Mouse (Mus musculus) kidney, adult 11 months (tissue): ENCODE measurements at regions not wholly inside any gene's neighbourhood (a gene's known extent, or its start where the extent isn't known, plus 50 kb on each side); places are given as distances from the start of the nearest gene placed in this dataset.
"Not testable (repeated sequence)": the region's sequence is repeated elsewhere in the genome, so short reads cannot be mapped to it uniquely, and the experiment has no call there.

Experiments
- DNase-seq: peaks from one replicate; pipeline ENCODE4 v3.0.0; 2022

DNA sequence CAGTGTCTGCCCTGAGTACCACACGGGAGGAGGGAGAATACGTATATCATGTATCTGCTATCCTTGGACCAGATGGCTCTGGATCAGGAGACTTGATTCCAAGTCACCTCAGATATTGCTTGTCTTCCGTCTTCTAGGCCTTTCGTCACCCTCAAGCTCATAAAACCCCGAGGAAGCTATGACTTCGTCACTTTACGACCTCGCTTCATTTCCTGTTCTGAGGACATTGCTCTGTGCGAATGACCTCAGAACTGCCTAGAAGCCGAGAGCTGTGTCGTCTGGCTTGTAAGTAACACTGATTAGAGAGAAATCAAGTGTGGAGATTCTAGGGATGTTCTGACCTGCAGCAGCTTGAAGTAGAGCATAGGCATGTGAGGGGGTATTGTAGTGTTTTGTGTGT is 108.4 kb upstream of the Shb start:
- no peak for DNase-seq

DNA sequence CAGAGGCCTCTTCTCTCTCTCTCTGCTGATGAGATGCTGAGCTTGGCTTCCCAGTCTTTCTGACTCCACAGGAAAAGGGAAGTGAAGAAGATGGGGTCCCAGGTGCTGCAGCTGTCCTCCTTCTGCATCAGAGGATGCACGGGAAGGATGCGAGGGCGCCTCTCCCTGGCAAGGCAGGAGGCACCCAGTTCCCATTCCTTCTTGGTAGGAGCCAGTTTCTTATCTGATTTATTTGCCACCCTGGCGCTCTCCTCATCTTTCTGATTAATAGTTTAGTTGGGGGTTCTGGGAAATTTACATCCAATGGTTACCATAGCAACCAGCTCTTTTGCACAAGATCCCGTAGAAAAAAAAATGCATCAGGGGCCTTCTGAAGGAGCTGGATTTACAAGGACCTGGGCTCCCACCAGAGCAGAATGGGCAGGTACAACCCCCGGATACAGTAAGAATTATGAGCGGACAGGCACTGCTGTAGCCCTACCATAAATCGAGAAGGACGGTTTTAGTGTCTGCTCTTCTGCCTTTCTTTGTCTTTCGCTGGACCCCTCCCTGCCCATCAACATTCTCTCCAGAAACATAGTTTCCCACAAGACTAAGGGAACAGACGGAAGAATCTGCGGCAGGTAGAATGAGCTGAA is 107.2 kb upstream of the Shb start:
- DNase-seq, result no peak

GRCm38 (mm10) chr4:45638411-45638810 is 106.1 kb upstream of the Shb start:
- DNase-seq, result no peak

DNA sequence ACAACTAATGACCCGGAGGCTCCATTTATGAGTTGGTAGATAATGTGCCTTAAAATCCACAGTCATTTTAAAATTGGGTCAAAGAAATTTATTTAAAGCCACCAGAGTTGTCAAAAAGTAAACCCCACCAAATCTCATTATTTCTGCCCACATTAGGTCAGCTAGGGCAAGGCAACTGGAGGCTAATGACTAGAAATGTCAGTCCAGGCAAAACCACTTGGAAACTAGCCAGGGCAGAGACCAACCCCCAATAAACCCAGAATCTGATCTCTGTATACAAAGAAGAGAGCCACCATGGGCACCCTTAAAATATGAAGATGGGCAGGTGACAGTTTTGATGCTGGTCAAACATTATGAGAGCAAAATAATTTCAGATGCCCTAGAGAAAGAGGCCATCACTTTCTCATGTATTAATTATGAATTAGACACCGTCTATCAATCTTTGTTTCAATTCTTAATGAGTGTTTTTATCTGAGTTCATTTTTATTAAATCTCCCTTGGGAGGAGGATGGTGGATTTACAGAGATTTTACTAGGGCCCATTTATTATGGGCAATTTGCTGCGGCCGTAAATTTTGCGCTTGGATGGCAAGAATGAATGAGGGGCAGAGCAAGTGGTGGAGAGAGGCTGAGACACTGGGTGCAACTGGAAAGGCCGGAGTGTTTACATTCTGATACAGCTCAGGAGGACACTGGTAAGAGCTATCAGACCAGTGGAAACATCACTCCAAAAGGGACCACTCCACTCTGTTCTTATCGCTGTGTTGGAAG is 99.2 kb upstream of the Shb start:
- no peak for DNase-seq

GRCm38 (mm10) chr4:45625633-45626032 is 93.4 kb upstream of the Shb start:
- DNase-seq, result no peak

DNA sequence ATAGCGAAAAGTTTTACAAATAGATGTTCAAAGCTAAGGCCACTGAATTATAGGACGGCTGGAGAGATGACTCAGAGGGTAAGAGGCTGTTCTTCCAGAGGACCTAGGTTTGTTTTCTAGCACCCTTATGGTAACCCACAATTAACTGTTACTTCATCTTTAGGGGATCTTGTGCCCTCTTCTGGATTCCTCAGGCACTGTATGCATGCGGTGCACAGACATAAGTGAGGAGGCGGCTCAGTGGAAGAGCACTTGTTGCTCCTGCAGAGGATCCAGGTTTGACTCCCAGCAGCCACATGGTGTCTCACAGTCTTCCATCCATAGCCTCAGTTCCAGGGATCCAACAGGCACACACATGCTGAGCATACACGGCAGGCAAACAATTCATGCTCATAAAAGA is 89.7 kb upstream of the Shb start:
- DNase-seq, result no peak

GRCm38 (mm10) chr4:45617126-45617525 is 84.9 kb upstream of the Shb start:
- DNase-seq, result no peak

GRCm38 (mm10) chr4:45613498-45613897 is 81.2 kb upstream of the Shb start:
- DNase-seq, result not testable (repeated sequence)

DNA sequence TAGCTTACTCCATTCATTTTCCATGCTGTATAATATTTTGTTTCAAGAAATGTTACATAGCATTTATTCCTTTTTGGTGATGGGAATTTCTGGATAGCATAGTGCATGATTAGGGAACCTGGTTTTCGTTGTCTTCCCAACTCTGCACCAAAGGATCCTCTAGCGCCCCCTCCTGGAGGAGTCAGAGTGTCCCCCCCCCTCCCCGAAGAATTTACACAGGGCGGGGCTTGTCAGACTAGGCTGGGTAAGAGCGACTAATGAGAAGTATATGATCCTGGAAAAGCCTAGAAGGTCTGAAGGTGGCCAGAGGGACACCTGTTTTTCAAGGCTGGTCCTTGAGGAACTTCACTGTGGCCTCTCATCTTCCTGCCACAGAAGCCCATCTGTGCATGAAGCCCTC is 79.9 kb upstream of the Shb start:
- peak; percentile 35 for DNase-seq

GRCm38 (mm10) chr4:45610937-45611336 is 78.7 kb upstream of the Shb start:
- no peak for DNase-seq

DNA sequence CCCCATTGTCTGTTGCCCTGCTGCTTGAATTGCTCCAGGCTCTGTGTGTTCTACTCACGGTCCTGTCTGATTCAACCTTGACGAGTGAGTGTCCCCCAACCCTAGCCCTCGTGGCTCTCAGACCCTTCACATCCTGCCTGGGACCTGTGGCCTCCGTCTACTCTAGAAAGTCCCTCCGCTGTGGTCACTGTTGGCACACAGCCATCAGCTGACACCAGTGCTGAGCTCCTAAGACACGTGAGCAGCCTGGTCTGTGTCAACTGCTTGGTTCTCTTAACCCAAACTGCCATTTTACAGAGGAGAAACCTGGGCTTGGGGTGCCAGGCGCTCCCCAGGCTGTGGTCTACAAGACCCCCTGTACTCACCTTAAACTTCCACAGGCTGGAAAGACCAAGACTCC is 74.3 kb upstream of the Shb start:
- DNase-seq, result no peak

DNA sequence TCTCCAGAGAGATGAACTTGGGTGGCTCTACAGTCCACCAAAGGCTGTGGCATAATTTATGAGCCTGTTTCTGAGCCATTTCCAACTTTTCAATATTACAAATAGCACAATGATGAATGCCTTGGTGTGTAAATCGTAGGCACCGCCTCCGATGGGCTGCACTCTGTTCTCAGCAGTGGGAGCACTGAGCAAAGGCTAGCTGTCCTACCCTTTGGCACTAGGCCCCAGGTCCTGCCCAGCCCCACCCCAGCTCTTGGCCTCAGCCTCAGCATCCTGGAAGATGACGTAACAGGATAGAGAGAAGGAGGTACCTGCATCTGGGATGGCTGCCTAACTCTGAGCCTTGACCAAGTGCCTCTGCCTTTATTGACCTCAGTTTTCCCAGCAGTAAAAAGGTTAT is 73.4 kb upstream of the Shb start:
- peak; percentile 18 for DNase-seq

GRCm38 (mm10) chr4:45604271-45604800 is 72.1 kb upstream of the Shb start:
- no peak for DNase-seq

GRCm38 (mm10) chr4:45600520-45600919 is 68.2 kb upstream of the Shb start:
- DNase-seq, result no peak

GRCm38 (mm10) chr4:45593435-45593991 is 61.2 kb upstream of the Shb start:
- no peak for DNase-seq

DNA sequence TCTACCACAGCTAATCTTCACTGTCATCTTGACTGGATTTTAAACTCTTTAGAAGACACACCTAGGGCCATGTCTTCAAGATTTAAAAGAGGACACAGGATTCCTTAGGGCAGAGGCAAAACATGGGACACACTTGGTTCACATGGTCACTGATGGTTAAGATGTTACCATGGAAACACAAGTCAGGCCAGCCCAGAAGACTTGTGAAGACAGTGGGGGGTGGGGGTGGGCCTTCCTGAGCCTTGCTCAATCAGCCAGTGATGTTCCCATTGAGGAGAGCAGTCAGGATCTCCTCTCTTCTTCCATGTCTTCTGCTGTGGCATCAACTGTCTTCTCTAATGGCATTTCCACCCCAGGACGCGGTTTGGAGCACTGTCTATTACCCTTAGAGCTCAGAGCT is 60.5 kb upstream of the Shb start:
- DNase-seq, result no peak

DNA sequence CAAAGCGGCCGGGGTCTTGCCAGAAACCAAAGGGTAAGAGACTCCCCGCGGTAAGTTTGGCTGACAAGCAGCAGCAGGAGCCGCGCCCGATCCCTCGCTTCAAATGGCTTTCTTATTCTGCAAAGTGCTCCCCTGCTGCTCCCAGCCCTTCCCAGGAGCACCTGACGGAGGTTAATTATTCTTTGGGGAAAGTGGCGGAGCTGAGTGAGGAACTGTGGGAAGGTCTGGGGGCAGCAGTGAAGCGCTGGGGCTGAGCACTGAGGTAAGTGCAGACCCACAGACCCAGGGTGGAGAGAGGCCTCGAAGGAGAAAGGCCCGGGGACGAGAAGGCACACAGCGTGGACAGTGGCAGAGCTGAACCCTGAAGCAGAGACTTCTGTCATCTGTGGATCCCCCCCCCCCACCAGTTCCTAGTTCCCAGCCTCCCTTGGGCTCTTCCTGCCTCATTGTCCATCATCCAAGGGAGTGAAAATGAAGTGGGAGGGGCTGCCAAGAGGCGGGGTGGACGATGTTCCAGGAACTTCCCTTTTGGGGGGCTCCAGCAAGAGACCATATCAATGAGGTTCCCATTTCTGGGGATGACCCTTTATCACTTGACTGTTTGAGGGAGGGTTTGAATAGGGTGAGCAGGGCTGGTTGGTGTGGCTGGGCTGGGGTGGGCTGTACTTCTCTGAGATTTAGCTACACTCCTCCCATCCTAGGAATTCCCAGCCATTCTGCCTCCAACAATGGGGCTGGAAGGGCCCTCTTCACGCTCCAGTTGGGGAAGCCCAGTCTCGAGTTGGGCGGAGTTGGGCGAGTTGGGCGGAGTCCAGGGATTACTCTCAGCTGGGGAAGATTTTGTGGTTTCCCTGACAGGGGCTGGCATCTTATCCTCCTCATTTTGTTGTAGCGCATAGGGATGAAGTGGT is 59.4 kb upstream of the Shb start:
- DNase-seq, result no peak

DNA sequence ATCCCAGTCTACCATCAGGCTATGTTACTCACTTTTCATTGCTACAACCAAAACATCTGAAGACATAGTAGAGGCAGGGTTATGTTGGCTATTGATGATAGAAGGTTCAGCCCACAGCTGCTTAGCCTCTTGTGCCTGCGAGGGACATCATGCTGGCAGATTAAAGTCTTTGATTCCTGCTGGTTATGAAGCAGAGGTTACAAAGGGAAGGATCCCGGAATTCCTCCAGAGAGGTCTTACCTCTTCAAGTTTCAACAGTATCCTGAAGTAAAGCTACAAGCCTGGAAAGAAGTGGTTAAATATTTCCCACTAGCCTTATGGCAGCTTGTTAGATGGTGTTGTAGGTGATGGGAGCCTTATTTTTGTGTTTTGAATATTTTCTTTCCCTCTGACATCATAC is 58.6 kb upstream of the Shb start:
- no peak for DNase-seq

DNA sequence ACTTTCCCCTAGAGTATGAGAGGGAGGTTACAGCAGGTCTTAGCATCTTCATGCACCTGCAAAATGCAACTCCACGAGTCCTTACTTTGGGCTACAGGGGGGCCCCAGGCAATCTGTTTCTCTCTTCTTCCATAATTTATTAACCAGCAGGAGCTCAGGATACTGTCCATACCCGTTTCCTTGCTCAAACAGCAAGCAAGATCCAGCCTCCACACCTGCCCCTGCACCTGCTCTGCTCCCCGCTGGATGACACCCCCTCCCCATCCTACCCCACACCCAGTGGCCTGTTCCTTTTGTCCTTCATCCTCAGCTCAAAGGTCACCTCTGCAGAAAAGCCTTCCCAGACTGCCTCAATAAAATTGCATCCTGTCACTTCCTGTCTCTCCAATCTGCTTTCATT is 56.1 kb upstream of the Shb start:
- DNase-seq, result no peak

GRCm38 (mm10) chr4:45587202-45587601 is 54.9 kb upstream of the Shb start:
- DNase-seq, result no peak

GRCm38 (mm10) chr4:45586310-45586709 is 54.0 kb upstream of the Shb start:
- no peak for DNase-seq

DNA sequence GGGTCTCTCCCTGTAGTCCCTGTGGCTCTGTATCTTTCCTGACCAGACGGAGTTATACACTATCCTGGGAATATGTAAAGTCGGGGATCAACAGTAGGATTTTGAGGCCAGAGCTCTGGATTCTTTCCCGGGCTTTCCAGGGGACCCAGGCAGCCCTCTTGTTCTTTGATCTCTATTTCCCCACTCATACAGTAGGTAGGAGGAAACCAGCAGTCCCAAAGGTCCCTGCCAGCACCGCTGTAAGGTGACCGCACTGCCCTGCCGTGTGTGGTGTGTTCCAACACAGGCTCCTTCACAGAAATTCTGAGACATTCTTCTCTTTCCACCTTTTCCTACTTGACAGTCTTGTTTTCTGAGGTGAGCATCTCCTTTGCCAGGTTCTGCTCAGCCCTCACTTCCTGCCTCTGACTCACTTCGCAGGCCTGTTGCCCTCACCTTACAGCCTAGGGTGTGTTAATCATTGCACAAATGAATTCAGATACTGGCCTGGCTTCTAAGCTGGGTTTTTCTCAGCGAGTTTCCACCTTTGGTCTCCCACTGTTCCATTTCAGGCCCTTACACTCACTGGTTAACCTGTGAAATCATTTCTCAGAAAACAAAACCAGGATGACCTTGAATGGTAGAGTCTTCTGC is 53.0 kb upstream of the Shb start:
- peak; percentile 85 for DNase-seq

GRCm38 (mm10) chr4:45583966-45584365 is 51.7 kb upstream of the Shb start:
- DNase-seq, result no peak
